8 mouse cellular contexts compared by ENCODE assay signal in genomic region chr11:32642249-32642876, GRCm38 (mm10). TPM values are rescaled to one million over a fixed set of nuclear protein-coding genes. Genes with fewer than 3 reads are reported as not detected.
DNase-seq lines count a peak whose midpoint lies in the region; ATAC-seq lines count a peak whose summit lies in the region.

Gene Fbxw11, plus strand, starts transcription at chr11:32642724.

- H3K4me1 ChIP-seq in hindbrain, embryonic 11.5 days (replicated peaks; ENCODE audit: control insufficient read depth, insufficient read depth, low read length) = no peaks in the 10 kb centered on the region

- peak; percentile 94 for ATAC-seq in hindbrain, embryonic 11.5 days (ENCODE audit: low FRiP score)

- DNase-seq in Muller cell, postnatal 12 days (ENCODE audit: inconsistent ontology term) = peak; percentile 97
- DNase-seq in cerebellum, adult 9-11 months = peak; percentile 99
- peak; percentile 95 to 96 for DNase-seq in frontal cortex, adult 2 months (ENCODE audit: extremely low spot score in 1 of 2, low spot score in 1 of 2)
- peak; percentile 96 for DNase-seq in hindbrain, embryonic 11.5 days (ENCODE audit: low spot score)
- DNase-seq in layer of hippocampus, postnatal 10 days (ENCODE audit: low spot score in 2 of 2) = peak; percentile 93 to 96
- DNase-seq in lung, postnatal 10 days = peak; percentile 96
- peak; percentile 92 for DNase-seq in ovary, postnatal 36 days (ENCODE audit: low spot score)
- DNase-seq in thymus, postnatal 25 days = peak; percentile 94

- peak within 1 kb of the TSS; percentile 76 for H3K4me2 ChIP-seq in hindbrain, embryonic 11.5 days (replicated peaks; ENCODE audit: low read depth, low read length)

- H3K9me3 ChIP-seq in hindbrain, embryonic 11.5 days (ENCODE audit: control insufficient read depth, low read length) = no peaks in the 10 kb centered on the region

- peak within 1 kb of the TSS; percentile 99 for H3K4me3 ChIP-seq in hindbrain, embryonic 11.5 days (ENCODE audit: low read depth, low read length)

- no peaks in the 10 kb centered on the region for H3K36me3 ChIP-seq in hindbrain, embryonic 11.5 days (ENCODE audit: control insufficient read depth, insufficient read depth, low read length)

- H3K27ac ChIP-seq in hindbrain, embryonic 11.5 days (ENCODE audit: low read depth, low read length) = peak within 1 kb of the TSS; percentile 96

- under 1% methylated on average over 57 of the region's 64 CpGs for WGBS in hindbrain, embryonic 11.5 days

- peak within 1 kb of the TSS; percentile 96 for H3K9ac ChIP-seq in hindbrain, embryonic 11.5 days (ENCODE audit: low read depth, low read length)

- H3K27me3 ChIP-seq in hindbrain, embryonic 11.5 days (ENCODE audit: control insufficient read depth, insufficient read depth, low read length) = no peaks in the 10 kb centered on the region

RNA-seq across cellular contexts. Expression of gene Fbxw11, which starts in this region (rescaled TPM):
- polyA plus RNA-seq in frontal cortex, adult 2 months (2012; rRNA removed) = 80.3 and 82.7 TPM in 2 replicates
- polyA plus RNA-seq in hindbrain, embryonic 11.5 days (2014; fragmentation: Nextera tagmentation; extraction: Ambion mirVana) = 82.7 and 107 TPM in 2 replicates
- 100 to 1,000 TPM; 119 to 132 TPM for total RNA-seq in layer of hippocampus, postnatal 10 days (2021)

Comparison
In these comparisons a context has a peak if more than half of its experiments do, and no peak if none do; other contexts are left out.
1. Peak in every context shown above with its lines: DNase-seq, ATAC-seq, H3K4me3 ChIP-seq and H3K27ac ChIP-seq.